Mouse (Mus musculus) frontal cortex, postnatal 14 days (tissue): ENCODE data around the gene Gm21209.
"Not testable (repeated sequence)": the region's sequence is repeated elsewhere in the genome, so short reads cannot be mapped to it uniquely, and the experiment has no call there.

Experiments used
- DNase-seq, 2 experiments: peaks; one replicate each; pipeline ENCODE4 v3.0.0; 2022; ENCODE audit warnings: low spot score in 2 of 2

The Gm21209 gene

DNA sequence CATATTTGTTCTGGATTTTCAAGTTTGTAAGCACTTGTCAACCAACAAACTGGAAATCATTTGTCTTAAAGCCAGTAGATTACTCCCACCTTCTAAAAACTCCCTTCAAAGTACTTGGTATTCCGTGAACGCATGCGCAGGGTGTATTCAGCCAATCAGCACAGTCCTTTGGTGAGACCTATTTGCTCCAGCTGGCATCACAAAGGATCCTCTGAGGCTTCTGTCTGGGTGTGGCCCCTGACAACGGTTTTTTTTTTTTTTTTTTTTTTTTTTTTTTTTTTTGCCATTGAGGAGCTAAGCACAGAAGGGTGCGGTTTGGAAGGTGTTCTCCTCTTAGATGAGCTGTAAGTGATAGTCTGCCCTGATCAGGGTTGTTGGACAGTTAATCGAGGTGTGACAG is at the start of gene Gm21209:
Gene Gm21209, plus strand, starts transcription at position 301 of the 400 bp plus-strand sequence.
- DNase-seq = not testable (repeated sequence)
